Mouse (Mus musculus) lung, embryonic 14.5 days (tissue): ENCODE results near the gene Epb41l4b. TPM values are rescaled to one million over a fixed set of nuclear protein-coding genes. Genes with fewer than 3 reads are reported as not detected.

Source experiments
- ATAC-seq: fragments of 200-750 bp; cut with Nextera tagmentation; 2 replicates; pipeline ENCODE4 v1.8.0; 2017; ENCODE audit warnings: mild to moderate bottlenecking, moderate TSS enrichment, moderate library complexity; ENCODE audit not compliant: insufficient read depth
- DNase-seq: peaks from one replicate; pipeline ENCODE4 v3.0.0-alpha.2; 2015
- H3K27ac ChIP-seq: fragments of 300-500 bp; sonication (generic); 2 replicates; pipeline ENCODE4 v1.5.1; 2014; ENCODE audit warnings: low read depth, mild to moderate bottlenecking, moderate library complexity
- H3K27me3 ChIP-seq: fragments of 300-500 bp; sonication (generic); 2 replicates; pipeline ENCODE4 v1.6.1; 2014; ENCODE audit warnings: low read length, control low read depth; ENCODE audit not compliant: insufficient read depth
- H3K36me3 ChIP-seq: fragments of 300-500 bp; sonication (generic); 2 replicates; pipeline ENCODE4 v1.6.1; 2014; ENCODE audit warnings: control low read depth; ENCODE audit not compliant: insufficient read depth
- H3K4me1 ChIP-seq: fragments of 300-500 bp; sonication (generic); 2 replicates; pipeline ENCODE4 v1.6.1; 2014; ENCODE audit warnings: antibody characterized with exemption, control low read depth; ENCODE audit not compliant: insufficient read depth
- H3K4me2 ChIP-seq: fragments of 300-500 bp; sonication (generic); 2 replicates; pipeline ENCODE4 v1.6.1; 2014; ENCODE audit warnings: mild to moderate bottlenecking
- H3K4me3 ChIP-seq: fragments of 300-500 bp; sonication (generic); 2 replicates; pipeline ENCODE4 v1.5.1; 2014; ENCODE audit warnings: low read depth, low read length
- H3K9ac ChIP-seq: fragments of 300-500 bp; sonication (generic); 2 replicates; pipeline ENCODE4 v1.6.1; 2014
- H3K9me3 ChIP-seq: fragments of 300-500 bp; sonication (generic); 2 replicates; pipeline ENCODE4 v1.6.1; 2016; ENCODE audit warnings: low read depth, low read length, control low read depth
- CTCF ChIP-seq: IDR thresholded peaks from 2 replicates; pipeline ENCODE4 v1.5.1; 2016; ENCODE audit warnings: antibody characterized with exemption, low read depth
- WGBS: fragments of 180-500 bp; shearing (Covaris S2); extraction: QIAGEN DNeasy Blood & Tissue Kit; methylation state at CpG from one replicate; pipeline ENCODE4 v1.1.7; 2014; 5-methylcytosine and 5-hydroxymethylcytosine counted together
- polyA plus RNA-seq: library from polyadenylated mRNA; unstranded; fragments of >200 nt; fragmentation: Nextera tagmentation; extraction: Ambion mirVana; gene quantifications from 2 replicates; pipeline ENCODE4 v1.2.1, GENCODE M21; 2014

Epb41l4b gene
- polyA plus RNA-seq, 1 experiment from 2014 or later = 1.2 TPM

GRCm38 (mm10) chr4:57001437-57001836 lies 141.8 kb downstream of the Epb41l4b start:
- no peak for TF ChIP-seq CTCF
- Histone ChIP-seq H3K9ac (no peak overlapping the region), H3K27ac (no peak overlapping the region), H3K27me3 (no peaks in the 10 kb centered on the region), H3K4me2 (no peak overlapping the region), H3K4me3 (no peak overlapping the region), H3K4me1 (no peaks in the 10 kb centered on the region), H3K9me3 (no peaks in the 10 kb centered on the region), H3K36me3 (no peaks in the 10 kb centered on the region)
- WGBS = 70% methylated on average over 2 of the region's 2 CpGs
- no peak for ATAC-seq
- no peak for DNase-seq

- H3K4me1 ChIP-seq = no peaks in the 10 kb centered on the region
- H3K4me3 ChIP-seq = no peak overlapping the region
- H3K9ac ChIP-seq = no peak overlapping the region
- H3K27ac ChIP-seq = no peak overlapping the region
- ATAC-seq (no peak), DNase-seq (peak; percentile 31)
- 71% methylated on average over 7 of the region's 7 CpGs for WGBS
- no peak for TF ChIP-seq CTCF
- no peaks in the 10 kb centered on the region for H3K36me3 ChIP-seq
- peaks cover 28% of the 10 kb centered on the region for H3K27me3 ChIP-seq
- H3K9me3 ChIP-seq = 0 out of 2 replicates have a peak, but pooled peaks cover 5% of the 10 kb centered on the region
- no peak overlapping the region for H3K4me2 ChIP-seq
Observed at GRCm38 (mm10) chr4:56993331-56993730, 149.9 kb downstream of the Epb41l4b start.

GRCm38 (mm10) chr4:56991951-56992350 lies 151.3 kb downstream of the Epb41l4b start:
- 0 out of 2 replicates have a peak, but pooled peaks have one; percentile 48 for ATAC-seq
- no peaks in the 10 kb centered on the region for H3K36me3 ChIP-seq
- H3K9ac ChIP-seq = no peak overlapping the region
- 0 out of 2 replicates have a peak, but pooled peaks cover 5% of the 10 kb centered on the region for H3K9me3 ChIP-seq
- H3K4me1 ChIP-seq = no peaks in the 10 kb centered on the region
- TF ChIP-seq CTCF = no peak
- WGBS = 36% methylated on average over 2 of the region's 2 CpGs
- peaks cover 32% of the 10 kb centered on the region for H3K27me3 ChIP-seq
- no peak overlapping the region for H3K27ac ChIP-seq
- peak; percentile 80 for DNase-seq
- H3K4me2 ChIP-seq = no peak overlapping the region
- H3K4me3 ChIP-seq = no peak overlapping the region

GRCm38 (mm10) chr4:56990215-56990584 lies 153.0 kb downstream of the Epb41l4b start, which contains the start of gene Frrs1l:
TSS of gene Frrs1l (minus strand) at chr4:56990391.
- Histone ChIP-seq H3K4me3 (peak within 1 kb of the TSS; percentile 58), H3K9ac (peak within 1 kb of the TSS; percentile 53), H3K9me3 (0 out of 2 replicates have a peak, but pooled peaks cover 5% of the 10 kb centered on the region), H3K27ac (no peak within 1 kb of the TSS), H3K36me3 (no peaks in the 10 kb centered on the region), H3K27me3 (peaks cover 32% of the 10 kb centered on the region), H3K4me1 (no peaks in the 10 kb centered on the region), H3K4me2 (peak within 1 kb of the TSS; percentile 97)
- peak; percentile 41 for DNase-seq
- 1% methylated on average over 38 of the region's 44 CpGs for WGBS
- TF ChIP-seq CTCF = no peak
- ATAC-seq = peak; percentile 65

GRCm38 (mm10) chr4:56989431-56990214 lies 153.6 kb downstream of the Epb41l4b start:
- peaks cover 32% of the 10 kb centered on the region for H3K27me3 ChIP-seq
- H3K4me3 ChIP-seq = peak overlapping the region; percentile 58
- H3K9ac ChIP-seq = peak overlapping the region; percentile 53
- H3K4me2 ChIP-seq = peak overlapping the region; percentile 97
- H3K36me3 ChIP-seq = no peaks in the 10 kb centered on the region
- H3K27ac ChIP-seq = no peak overlapping the region
- DNase-seq (peak; percentile 36), ATAC-seq (peak; percentile 66)
- 0 out of 2 replicates have a peak, but pooled peaks cover 5% of the 10 kb centered on the region for H3K9me3 ChIP-seq
- TF ChIP-seq CTCF = no peak
- 3% methylated on average over 45 of the region's 45 CpGs for WGBS
- no peaks in the 10 kb centered on the region for H3K4me1 ChIP-seq

GRCm38 (mm10) chr4:56965586-56966179 lies 177.6 kb downstream of the Epb41l4b start:
- no peak overlapping the region for H3K4me2 ChIP-seq
- no peak overlapping the region for H3K9ac ChIP-seq
- H3K36me3 ChIP-seq = no peaks in the 10 kb centered on the region
- H3K4me1 ChIP-seq = no peaks in the 10 kb centered on the region
- DNase-seq (no peak), ATAC-seq (no peak)
- no peak overlapping the region for H3K27ac ChIP-seq
- no peaks in the 10 kb centered on the region for H3K9me3 ChIP-seq
- H3K4me3 ChIP-seq = no peak overlapping the region
- TF ChIP-seq CTCF = no peak
- WGBS = 57% methylated on average over 7 of the region's 7 CpGs
- no peaks in the 10 kb centered on the region for H3K27me3 ChIP-seq

- no peak for ATAC-seq
- Histone ChIP-seq H3K27me3 (no peaks in the 10 kb centered on the region), H3K4me1 (no peaks in the 10 kb centered on the region), H3K4me2 (no peak overlapping the region), H3K9me3 (no peaks in the 10 kb centered on the region), H3K9ac (no peak overlapping the region), H3K4me3 (no peak overlapping the region), H3K36me3 (no peaks in the 10 kb centered on the region), H3K27ac (no peak overlapping the region)
- no peak for TF ChIP-seq CTCF
- no peak for DNase-seq
- WGBS = 86% methylated on average over 6 of the region's 6 CpGs
Observed at GRCm38 (mm10) chr4:56963687-56964086, 179.6 kb downstream of the Epb41l4b start.
